Mouse (Mus musculus) intestine, embryonic 16.5 days (tissue): ENCODE measurements around the gene Mapk10. TPM values are rescaled to one million over a fixed set of nuclear protein-coding genes. Genes with fewer than 3 reads are reported as not detected.

Source experiments
- ATAC-seq: fragments of 200-750 bp; cut with Nextera tagmentation; 2 replicates; pipeline ENCODE4 v1.8.0; 2017; ENCODE audit warnings: moderate TSS enrichment, moderate library complexity
- H3K27ac ChIP-seq: fragments of 300-500 bp; sonication (generic); 2 replicates; pipeline ENCODE4 v1.5.1; 2014; ENCODE audit warnings: mild to moderate bottlenecking, low read length
- H3K27me3 ChIP-seq: fragments of 300-500 bp; sonication (generic); replicated peaks from 2 replicates; pipeline ENCODE4 v1.6.1; 2014; ENCODE audit warnings: low read length, control low read depth, mixed read lengths; ENCODE audit not compliant: control insufficient read depth, insufficient read depth
- H3K36me3 ChIP-seq: fragments of 300-500 bp; sonication (generic); 2 replicates; pipeline ENCODE4 v1.6.1; 2014; ENCODE audit warnings: low read length, control low read depth; ENCODE audit not compliant: control insufficient read depth, insufficient read depth
- H3K4me1 ChIP-seq: fragments of 300-500 bp; sonication (generic); 2 replicates; pipeline ENCODE4 v1.6.1; 2014; ENCODE audit warnings: low read length, control low read depth, mixed read lengths; ENCODE audit not compliant: control insufficient read depth, insufficient read depth
- H3K4me2 ChIP-seq: fragments of 300-500 bp; sonication (generic); 2 replicates; pipeline ENCODE4 v1.6.1; 2014; ENCODE audit warnings: low read depth, low read length, control low read depth
- H3K4me3 ChIP-seq: fragments of 300-500 bp; sonication (generic); 2 replicates; pipeline ENCODE4 v1.5.1; 2014; ENCODE audit warnings: mild to moderate bottlenecking, low read length
- H3K9ac ChIP-seq: fragments of 300-500 bp; sonication (generic); 2 replicates; pipeline ENCODE4 v1.6.1; 2014; ENCODE audit warnings: low read depth, low read length
- H3K9me3 ChIP-seq: fragments of 300-500 bp; sonication (generic); 2 replicates; pipeline ENCODE4 v1.6.1; 2016; ENCODE audit warnings: low read length, control low read depth; ENCODE audit not compliant: control insufficient read depth
- WGBS: fragments of 180-500 bp; shearing (Covaris S2); extraction: QIAGEN DNeasy Blood & Tissue Kit; methylation state at CpG from one replicate; pipeline ENCODE4 v1.1.7; 2014; 5-methylcytosine and 5-hydroxymethylcytosine counted together
- polyA plus RNA-seq: library from polyadenylated mRNA; unstranded; fragments of >200 nt; fragmentation: Nextera tagmentation; extraction: Ambion mirVana; gene quantifications from 2 replicates; pipeline ENCODE4 v1.2.1, GENCODE M21; 2015

Gene Mapk10
- polyA plus RNA-seq, 1 experiment from 2014 or later = 5.3 TPM

GRCm38 (mm10) chr5:103134839-103135238 lies 76.3 kb downstream of the Mapk10 start:
- Histone ChIP-seq H3K4me2 (no peak overlapping the region), H3K27ac (no peak overlapping the region)
- WGBS = 66% methylated on average over 9 of the region's 9 CpGs

GRCm38 (mm10) chr5:103133626-103134025 lies 77.5 kb downstream of the Mapk10 start:
- Histone ChIP-seq H3K27ac (no peak overlapping the region), H3K4me1 (no peaks in the 10 kb centered on the region), H3K9ac (no peak overlapping the region), H3K4me3 (no peak overlapping the region), H3K4me2 (no peak overlapping the region), H3K27me3 (no peaks in the 10 kb centered on the region), H3K36me3 (no peaks in the 10 kb centered on the region), H3K9me3 (no peaks in the 10 kb centered on the region)
- WGBS = 71% methylated on average over 9 of the region's 9 CpGs
- no peak for ATAC-seq

More at GRCm38 (mm10) chr5:103134839-103135238, 76.3 kb downstream of the Mapk10 start:
- no peak for ATAC-seq
- Histone ChIP-seq H3K9ac (no peak overlapping the region), H3K36me3 (no peaks in the 10 kb centered on the region), H3K27me3 (no peaks in the 10 kb centered on the region), H3K9me3 (no peaks in the 10 kb centered on the region), H3K4me1 (no peaks in the 10 kb centered on the region), H3K4me3 (no peak overlapping the region)

- H3K36me3 ChIP-seq = no peaks in the 10 kb centered on the region
Observed at GRCm38 (mm10) chr5:103132814-103133213, 78.3 kb downstream of the Mapk10 start.

GRCm38 (mm10) chr5:103119618-103120017 lies 91.5 kb downstream of the Mapk10 start:
- Histone ChIP-seq H3K4me2 (no peak overlapping the region), H3K9ac (no peak overlapping the region), H3K27ac (no peak overlapping the region), H3K4me1 (no peaks in the 10 kb centered on the region), H3K27me3 (no peaks in the 10 kb centered on the region), H3K9me3 (no peaks in the 10 kb centered on the region), H3K4me3 (no peak overlapping the region), H3K36me3 (no peaks in the 10 kb centered on the region)
- 61% methylated on average over 3 of the region's 3 CpGs for WGBS
- no peak for ATAC-seq

More at GRCm38 (mm10) chr5:103132814-103133213, 78.3 kb downstream of the Mapk10 start:
- no peak for ATAC-seq
- Histone ChIP-seq H3K4me2 (no peak overlapping the region), H3K27me3 (no peaks in the 10 kb centered on the region), H3K4me3 (no peak overlapping the region), H3K9ac (no peak overlapping the region), H3K27ac (no peak overlapping the region), H3K4me1 (no peaks in the 10 kb centered on the region), H3K9me3 (no peaks in the 10 kb centered on the region)
- WGBS = 69% methylated on average over 6 of the region's 6 CpGs

- no peak overlapping the region for H3K4me2 ChIP-seq
- ATAC-seq = no peak
- WGBS = 85% methylated on average over 7 of the region's 7 CpGs
- no peaks in the 10 kb centered on the region for H3K36me3 ChIP-seq
- no peaks in the 10 kb centered on the region for H3K4me1 ChIP-seq
- no peaks in the 10 kb centered on the region for H3K9me3 ChIP-seq
- H3K27me3 ChIP-seq = no peaks in the 10 kb centered on the region
- H3K4me3 ChIP-seq = no peak overlapping the region
- H3K9ac ChIP-seq = no peak overlapping the region
- no peak overlapping the region for H3K27ac ChIP-seq
Observed at GRCm38 (mm10) chr5:103115571-103115970, 95.6 kb downstream of the Mapk10 start.

- no peaks in the 10 kb centered on the region for H3K4me1 ChIP-seq
Observed at GRCm38 (mm10) chr5:103112471-103112870, 98.7 kb downstream of the Mapk10 start.

GRCm38 (mm10) chr5:103109409-103109808 lies 101.7 kb downstream of the Mapk10 start:
- H3K27me3 ChIP-seq = no peaks in the 10 kb centered on the region
- no peak overlapping the region for H3K9ac ChIP-seq
- no peaks in the 10 kb centered on the region for H3K9me3 ChIP-seq
- H3K4me1 ChIP-seq = no peaks in the 10 kb centered on the region
- 71% methylated on average over 1 of the region's 1 CpGs for WGBS
- H3K4me2 ChIP-seq = no peak overlapping the region
- no peak overlapping the region for H3K4me3 ChIP-seq
- ATAC-seq = no peak
- H3K27ac ChIP-seq = no peak overlapping the region
- no peaks in the 10 kb centered on the region for H3K36me3 ChIP-seq

More at GRCm38 (mm10) chr5:103112471-103112870, 98.7 kb downstream of the Mapk10 start:
- Histone ChIP-seq H3K4me2 (no peak overlapping the region), H3K27ac (no peak overlapping the region), H3K4me3 (no peak overlapping the region), H3K27me3 (no peaks in the 10 kb centered on the region), H3K9me3 (no peaks in the 10 kb centered on the region), H3K36me3 (no peaks in the 10 kb centered on the region), H3K9ac (no peak overlapping the region)
- WGBS = 90% methylated on average over 7 of the region's 7 CpGs
- no peak for ATAC-seq

- Histone ChIP-seq H3K9me3 (no peaks in the 10 kb centered on the region), H3K4me3 (no peak overlapping the region), H3K9ac (no peak overlapping the region), H3K4me1 (no peaks in the 10 kb centered on the region), H3K4me2 (no peak overlapping the region), H3K27me3 (no peaks in the 10 kb centered on the region), H3K27ac (no peak overlapping the region), H3K36me3 (no peaks in the 10 kb centered on the region)
- ATAC-seq = no peak
- WGBS = 81% methylated on average over 10 of the region's 10 CpGs
Observed at GRCm38 (mm10) chr5:103105441-103106414, 105.4 kb downstream of the Mapk10 start.

GRCm38 (mm10) chr5:103104082-103104481 lies 107.1 kb downstream of the Mapk10 start:
- no peaks in the 10 kb centered on the region for H3K36me3 ChIP-seq
- no peak overlapping the region for H3K4me3 ChIP-seq
- no peaks in the 10 kb centered on the region for H3K9me3 ChIP-seq
- ATAC-seq = no peak
- no peak overlapping the region for H3K27ac ChIP-seq
- no peaks in the 10 kb centered on the region for H3K4me1 ChIP-seq
- 83% methylated on average over 5 of the region's 5 CpGs for WGBS
- no peak overlapping the region for H3K4me2 ChIP-seq
- no peaks in the 10 kb centered on the region for H3K27me3 ChIP-seq
- H3K9ac ChIP-seq = no peak overlapping the region
